Mouse (Mus musculus): Measurements from ENCODE around the gene Dync1li1. TPM values are rescaled to one million over a fixed set of nuclear protein-coding genes. Genes with fewer than 3 reads are reported as not detected.
"Not testable (repeated sequence)": the region's sequence is repeated elsewhere in the genome, so short reads cannot be mapped to it uniquely, and the experiment has no call there.

Gene Dync1li1
- polyA plus RNA-seq, 1 experiment from 2014 or later = 84.0 TPM

GRCm38 (mm10) chr9:114687639-114688038 lies 951 bp upstream of the Dync1li1 start:
- ATAC-seq (replicated peaks; ENCODE audit: low FRiP score) (no peak), DNase-seq (ENCODE audit: low spot score) (no peak)
- Histone ChIP-seq H3K9me3 (ENCODE audit: control insufficient read depth, low read length) (no peaks in the 10 kb centered on the region), H3K27ac (ENCODE audit: low read depth, low read length) (no peak overlapping the region), H3K9ac (ENCODE audit: low read length) (peak overlapping the region; percentile 96), H3K4me3 (ENCODE audit: low read depth, low read length) (peak overlapping the region; percentile 95), H3K36me3 (ENCODE audit: control insufficient read depth, insufficient read depth, low read length) (no peaks in the 10 kb centered on the region), H3K4me2 (ENCODE audit: low read depth, low read length, severe bottlenecking) (peak overlapping the region; percentile 75; the same call in 1 of the 2 replicates), H3K4me1 (replicated peaks; ENCODE audit: control insufficient read depth, insufficient read depth, low read length) (peaks cover 5% of the 10 kb centered on the region; the same call in 1 of the 2 replicates), H3K27me3 (ENCODE audit: control insufficient read depth, insufficient read depth, low read length) (no peaks in the 10 kb centered on the region)
- WGBS = 72% methylated on average over 13 of the region's 13 CpGs

GRCm38 (mm10) chr9:114688953-114689407 lies 390 bp downstream of the Dync1li1 start:
- under 1% methylated on average over 50 of the region's 50 CpGs for WGBS
- peak overlapping the region; percentile 92 for H3K27ac ChIP-seq (ENCODE audit: low read depth, low read length)
- no peaks in the 10 kb centered on the region for H3K9me3 ChIP-seq (ENCODE audit: control insufficient read depth, low read length)
- ATAC-seq (replicated peaks; ENCODE audit: low FRiP score) (peak; percentile 71), DNase-seq (ENCODE audit: low spot score) (peak; percentile 76)
- H3K4me1 ChIP-seq (replicated peaks; ENCODE audit: control insufficient read depth, insufficient read depth, low read length) = peaks cover 5% of the 10 kb centered on the region; the same call in 1 of the 2 replicates
- H3K4me3 ChIP-seq (ENCODE audit: low read depth, low read length) = peak overlapping the region; percentile 95
- no peaks in the 10 kb centered on the region for H3K27me3 ChIP-seq (ENCODE audit: control insufficient read depth, insufficient read depth, low read length)
- peak overlapping the region; percentile 77 for H3K4me2 ChIP-seq (ENCODE audit: low read depth, low read length, severe bottlenecking)
- H3K9ac ChIP-seq (ENCODE audit: low read length) = peak overlapping the region; percentile 96
- peaks cover 2% of the 10 kb centered on the region; the same call in 1 of the 2 replicates for H3K36me3 ChIP-seq (ENCODE audit: control insufficient read depth, insufficient read depth, low read length)

GRCm38 (mm10) chr9:114690119-114690601 lies 1.6 kb downstream of the Dync1li1 start:
- Histone ChIP-seq H3K9ac (ENCODE audit: low read length) (peak overlapping the region; percentile 9; the same call in 1 of the 2 replicates), H3K4me3 (ENCODE audit: low read depth, low read length) (peak overlapping the region; percentile 95), H3K4me1 (replicated peaks; ENCODE audit: control insufficient read depth, insufficient read depth, low read length) (peaks cover 5% of the 10 kb centered on the region; the same call in 1 of the 2 replicates), H3K4me2 (ENCODE audit: low read depth, low read length, severe bottlenecking) (peak overlapping the region; percentile 77), H3K27me3 (ENCODE audit: control insufficient read depth, insufficient read depth, low read length) (no peaks in the 10 kb centered on the region), H3K27ac (ENCODE audit: low read depth, low read length) (no peak overlapping the region), H3K9me3 (ENCODE audit: control insufficient read depth, low read length) (no peaks in the 10 kb centered on the region), H3K36me3 (ENCODE audit: control insufficient read depth, insufficient read depth, low read length) (peaks cover 2% of the 10 kb centered on the region; the same call in 1 of the 2 replicates)
- no peak for DNase-seq (ENCODE audit: low spot score)
- no peak for ATAC-seq (replicated peaks; ENCODE audit: low FRiP score)
- 18% methylated on average over 10 of the region's 10 CpGs for WGBS

GRCm38 (mm10) chr9:114691112-114691511 lies 2.5 kb downstream of the Dync1li1 start:
- Histone ChIP-seq H3K27ac (ENCODE audit: low read depth, low read length) (no peak overlapping the region), H3K9me3 (ENCODE audit: control insufficient read depth, low read length) (no peaks in the 10 kb centered on the region), H3K4me3 (ENCODE audit: low read depth, low read length) (no peak overlapping the region), H3K9ac (ENCODE audit: low read length) (no peak overlapping the region), H3K27me3 (ENCODE audit: control insufficient read depth, insufficient read depth, low read length) (no peaks in the 10 kb centered on the region), H3K4me1 (replicated peaks; ENCODE audit: control insufficient read depth, insufficient read depth, low read length) (peaks cover 5% of the 10 kb centered on the region; the same call in 1 of the 2 replicates), H3K36me3 (ENCODE audit: control insufficient read depth, insufficient read depth, low read length) (peaks cover 2% of the 10 kb centered on the region; the same call in 1 of the 2 replicates), H3K4me2 (ENCODE audit: low read depth, low read length, severe bottlenecking) (no peak overlapping the region)
- ATAC-seq (replicated peaks; ENCODE audit: low FRiP score) = no peak
- no peak for DNase-seq (ENCODE audit: low spot score)

- not testable (repeated sequence) for H3K36me3 ChIP-seq (ENCODE audit: control insufficient read depth, insufficient read depth, low read length); H3K4me1 ChIP-seq (replicated peaks; ENCODE audit: control insufficient read depth, insufficient read depth, low read length); ATAC-seq (replicated peaks; ENCODE audit: low FRiP score); H3K9ac ChIP-seq (ENCODE audit: low read length); DNase-seq (ENCODE audit: low spot score); H3K27ac ChIP-seq (ENCODE audit: low read depth, low read length); H3K27me3 ChIP-seq (ENCODE audit: control insufficient read depth, insufficient read depth, low read length); H3K4me3 ChIP-seq (ENCODE audit: low read depth, low read length); H3K9me3 ChIP-seq (ENCODE audit: control insufficient read depth, low read length); H3K4me2 ChIP-seq (ENCODE audit: low read depth, low read length, severe bottlenecking)
- 98% methylated on average over 7 of the region's 8 CpGs for WGBS
Observed at GRCm38 (mm10) chr9:114695662-114696061, 7.1 kb downstream of the Dync1li1 start.

- H3K4me1 ChIP-seq (replicated peaks; ENCODE audit: control insufficient read depth, insufficient read depth, low read length) = no peaks in the 10 kb centered on the region
Observed at GRCm38 (mm10) chr9:114697072-114697471, 8.5 kb downstream of the Dync1li1 start.

GRCm38 (mm10) chr9:114697926-114698325 lies 9.3 kb downstream of the Dync1li1 start:
- Histone ChIP-seq H3K27ac (ENCODE audit: low read depth, low read length) (no peak overlapping the region), H3K27me3 (ENCODE audit: control insufficient read depth, insufficient read depth, low read length) (no peaks in the 10 kb centered on the region), H3K4me2 (ENCODE audit: low read depth, low read length, severe bottlenecking) (no peak overlapping the region), H3K4me1 (replicated peaks; ENCODE audit: control insufficient read depth, insufficient read depth, low read length) (no peaks in the 10 kb centered on the region), H3K4me3 (ENCODE audit: low read depth, low read length) (no peak overlapping the region), H3K9ac (ENCODE audit: low read length) (no peak overlapping the region), H3K36me3 (ENCODE audit: control insufficient read depth, insufficient read depth, low read length) (peaks cover under 1% of the 10 kb centered on the region; the same call in 1 of the 2 replicates), H3K9me3 (ENCODE audit: control insufficient read depth, low read length) (no peaks in the 10 kb centered on the region)
- WGBS = 90% methylated on average over 5 of the region's 5 CpGs
- ATAC-seq (replicated peaks; ENCODE audit: low FRiP score) = no peak
- DNase-seq (ENCODE audit: low spot score) = no peak

More at GRCm38 (mm10) chr9:114697072-114697471, 8.5 kb downstream of the Dync1li1 start:
- ATAC-seq (replicated peaks; ENCODE audit: low FRiP score) (no peak), DNase-seq (ENCODE audit: low spot score) (no peak)
- Histone ChIP-seq H3K27me3 (ENCODE audit: control insufficient read depth, insufficient read depth, low read length) (no peaks in the 10 kb centered on the region), H3K27ac (ENCODE audit: low read depth, low read length) (no peak overlapping the region), H3K4me2 (ENCODE audit: low read depth, low read length, severe bottlenecking) (no peak overlapping the region), H3K9ac (ENCODE audit: low read length) (no peak overlapping the region), H3K36me3 (ENCODE audit: control insufficient read depth, insufficient read depth, low read length) (peaks cover 2% of the 10 kb centered on the region; the same call in 1 of the 2 replicates), H3K4me3 (ENCODE audit: low read depth, low read length) (no peak overlapping the region), H3K9me3 (ENCODE audit: control insufficient read depth, low read length) (no peaks in the 10 kb centered on the region)
- 87% methylated on average over 4 of the region's 4 CpGs for WGBS

GRCm38 (mm10) chr9:114699262-114699661 lies 10.7 kb downstream of the Dync1li1 start:
- H3K9ac ChIP-seq (ENCODE audit: low read length) = no peak overlapping the region
- no peaks in the 10 kb centered on the region for H3K36me3 ChIP-seq (ENCODE audit: control insufficient read depth, insufficient read depth, low read length)
- no peak for ATAC-seq (replicated peaks; ENCODE audit: low FRiP score)
- H3K27ac ChIP-seq (ENCODE audit: low read depth, low read length) = no peak overlapping the region
- no peaks in the 10 kb centered on the region for H3K9me3 ChIP-seq (ENCODE audit: control insufficient read depth, low read length)
- no peak overlapping the region for H3K4me3 ChIP-seq (ENCODE audit: low read depth, low read length)
- no peaks in the 10 kb centered on the region for H3K4me1 ChIP-seq (replicated peaks; ENCODE audit: control insufficient read depth, insufficient read depth, low read length)
- H3K27me3 ChIP-seq (ENCODE audit: control insufficient read depth, insufficient read depth, low read length) = no peaks in the 10 kb centered on the region
- WGBS = 83% methylated on average over 6 of the region's 6 CpGs
- no peak for DNase-seq (ENCODE audit: low spot score)
- H3K4me2 ChIP-seq (ENCODE audit: low read depth, low read length, severe bottlenecking) = no peak overlapping the region
